Mouse (Mus musculus) kidney, postnatal 10 days (tissue): ENCODE data around the gene Inpp5e.
A peak's percentile ranks its signal among the peaks of the same experiment; 100 is the strongest.

Experiments used
- DNase-seq: peaks from one replicate; pipeline ENCODE4 v3.0.0; 2021; ENCODE audit warnings: mixed read lengths

The Inpp5e gene

GRCm38 (mm10) chr2:26408515-26409356, at the start of gene Inpp5e:
TSS of gene Inpp5e (minus strand) at chr2:26409203.
- peak; percentile 99 for DNase-seq

- peak; percentile 85 for DNase-seq
Measured at GRCm38 (mm10) chr2:26458402-26459124, 49.6 kb upstream of the Inpp5e start.

GRCm38 (mm10) chr2:26449121-26450060, 40.4 kb upstream of the Inpp5e start:
- peak; percentile 91 for DNase-seq

GRCm38 (mm10) chr2:26447451-26447850, 38.4 kb upstream of the Inpp5e start:
- DNase-seq, result no peak

- DNase-seq, result no peak
Measured at GRCm38 (mm10) chr2:26446671-26447070, 37.7 kb upstream of the Inpp5e start.

- peak; percentile 96 for DNase-seq
Measured at GRCm38 (mm10) chr2:26445666-26446445, 36.9 kb upstream of the Inpp5e start.

GRCm38 (mm10) chr2:26444946-26445665, 36.1 kb upstream of the Inpp5e start, which contains the start of gene Sec16a:
TSS of gene Sec16a (minus strand) at chr2:26445216.
- peak; percentile 100 for DNase-seq

- DNase-seq, result no peak
Measured at GRCm38 (mm10) chr2:26444368-26444767, 35.4 kb upstream of the Inpp5e start.

GRCm38 (mm10) chr2:26443876-26444275, 34.9 kb upstream of the Inpp5e start:
- no peak for DNase-seq

- DNase-seq, result no peak
Measured at GRCm38 (mm10) chr2:26442843-26443242, 33.8 kb upstream of the Inpp5e start.

GRCm38 (mm10) chr2:26441688-26442087, 32.7 kb upstream of the Inpp5e start:
- DNase-seq, result no peak

- no peak for DNase-seq
Measured at GRCm38 (mm10) chr2:26441261-26441660, 32.3 kb upstream of the Inpp5e start.

GRCm38 (mm10) chr2:26439671-26440070, 30.7 kb upstream of the Inpp5e start:
- no peak for DNase-seq

GRCm38 (mm10) chr2:26438373-26438772, 29.4 kb upstream of the Inpp5e start:
- DNase-seq, result no peak

GRCm38 (mm10) chr2:26437221-26437620, 28.2 kb upstream of the Inpp5e start:
- no peak for DNase-seq

GRCm38 (mm10) chr2:26434791-26435572, 26.0 kb upstream of the Inpp5e start:
- peak; percentile 42 for DNase-seq

- no peak for DNase-seq
Measured at GRCm38 (mm10) chr2:26429851-26430250, 20.8 kb upstream of the Inpp5e start.

- DNase-seq, result no peak
Measured at GRCm38 (mm10) chr2:26424541-26424940, 15.5 kb upstream of the Inpp5e start.

- DNase-seq, result no peak
Measured at GRCm38 (mm10) chr2:26423086-26423485, 14.1 kb upstream of the Inpp5e start.

- no peak for DNase-seq
Measured at GRCm38 (mm10) chr2:26421969-26422368, 13.0 kb upstream of the Inpp5e start.
